15 mouse cellular contexts compared by ENCODE assay signal in the genomic region with DNA sequence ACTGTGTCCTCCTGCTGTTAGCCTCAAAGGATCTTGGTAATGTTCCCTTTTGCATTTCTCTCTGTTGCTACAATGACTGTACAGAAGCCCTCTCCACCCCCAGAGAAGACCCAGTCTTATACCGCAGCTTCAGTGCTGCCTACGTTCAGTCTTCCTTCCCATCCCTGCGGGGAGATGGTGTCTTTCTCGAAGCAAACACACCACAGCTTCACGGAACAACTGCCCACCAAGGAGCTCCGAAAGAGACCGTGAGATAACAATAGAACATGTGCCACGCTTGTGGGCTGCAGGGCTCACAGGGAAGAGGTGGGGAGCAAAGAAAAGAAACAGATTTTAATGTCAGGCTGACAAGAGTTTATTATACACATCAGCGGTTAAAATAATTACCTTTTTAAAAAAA. TPM values are rescaled to one million over a fixed set of nuclear protein-coding genes. Genes with fewer than 3 reads are reported as not detected.
DNase-seq lines count a peak whose midpoint lies in the region; ATAC-seq and TF ChIP-seq lines count a peak whose summit lies in the region.
"Had no signal": no experiment of that assay in that cellular context is flagged by ENCODE, and none has a peak within 500 bp of the region (broad histone marks: within the 10 kb centered on the region; RNA-seq: fewer than 3 reads in every experiment).

No protein-coding gene starts in this region.

- no peak for ATAC-seq in hindbrain, embryonic 15.5 days (ENCODE audit: low FRiP score, low read depth)
- no peak for ATAC-seq in midbrain, postnatal 0 days (ENCODE audit: low FRiP score)
- ATAC-seq: intestine, embryonic 15.5 days; Patski had no signal

- WGBS in hindbrain, embryonic 15.5 days: 25% methylated on average over 9 of the region's 9 CpGs
- WGBS in midbrain, postnatal 0 days: 38% methylated on average over 9 of the region's 9 CpGs

- no peak for TF ChIP-seq CTCF in midbrain, postnatal 0 days (IDR thresholded peaks at IDR 0.05)

- DNase-seq in layer of hippocampus, postnatal 10 days (ENCODE audit: low spot score in 2 of 2): peak; percentile 14 to 33
- DNase-seq in layer of hippocampus, adult 8-10 months (ENCODE audit: low spot score in 2 of 2): no peak
- DNase-seq in brain, adult 2 months (ENCODE audit: low read depth, low spot score): peak; percentile 84
- no peak for DNase-seq in midbrain, postnatal 0 days (ENCODE audit: low spot score)
- no peak for DNase-seq in cerebellum, adult 9-11 months
- no peak for DNase-seq in cerebellum, postnatal 14 days
- no peak for DNase-seq in spleen, postnatal 10 days (ENCODE audit: low spot score in 2 of 2)
- DNase-seq: adrenal gland, postnatal 36 days; cerebellum, adult 8-10 months had no signal

- H3K4me3 ChIP-seq in hindbrain, embryonic 15.5 days: no peak overlapping the region
- H3K4me3 ChIP-seq in midbrain, postnatal 0 days (ENCODE audit: low read depth, low read length): no peak overlapping the region
- H3K4me3 ChIP-seq: embryonic facial prominence, embryonic 12.5 days; heart, embryonic 15.5 days; intestine, embryonic 15.5 days; liver, embryonic 15.5 days had no signal

- H3K27me3 ChIP-seq in hindbrain, embryonic 15.5 days: no peaks in the 10 kb centered on the region
- no peaks in the 10 kb centered on the region for H3K27me3 ChIP-seq in midbrain, postnatal 0 days (ENCODE audit: insufficient read depth, low read length)
- H3K27me3 ChIP-seq: embryonic facial prominence, embryonic 12.5 days; heart, embryonic 15.5 days; intestine, embryonic 15.5 days; liver, embryonic 15.5 days; Patski had no signal

- H3K9ac ChIP-seq in hindbrain, embryonic 15.5 days: no peak overlapping the region; the same call in 1 of the 2 replicates
- no peak overlapping the region for H3K9ac ChIP-seq in midbrain, postnatal 0 days (replicated peaks; ENCODE audit: low read length, poor library complexity, severe bottlenecking)
- H3K9ac ChIP-seq: embryonic facial prominence, embryonic 12.5 days; heart, embryonic 15.5 days; intestine, embryonic 15.5 days; liver, embryonic 15.5 days had no signal

- peaks cover 6% of the 10 kb centered on the region; the same call in 1 of the 2 replicates for H3K4me1 ChIP-seq in hindbrain, embryonic 15.5 days (replicated peaks)
- no peaks in the 10 kb centered on the region for H3K4me1 ChIP-seq in midbrain, postnatal 0 days (ENCODE audit: insufficient read depth, low read length)
- H3K4me1 ChIP-seq: intestine, embryonic 15.5 days; liver, embryonic 15.5 days had no signal

- no peak overlapping the region for H3K4me2 ChIP-seq in hindbrain, embryonic 15.5 days
- no peak overlapping the region for H3K4me2 ChIP-seq in midbrain, postnatal 0 days (ENCODE audit: low read depth, low read length, poor library complexity, severe bottlenecking)
- H3K4me2 ChIP-seq: embryonic facial prominence, embryonic 12.5 days; heart, embryonic 15.5 days; intestine, embryonic 15.5 days; liver, embryonic 15.5 days had no signal

- no peaks in the 10 kb centered on the region for H3K36me3 ChIP-seq in hindbrain, embryonic 15.5 days
- no peaks in the 10 kb centered on the region for H3K36me3 ChIP-seq in midbrain, postnatal 0 days (ENCODE audit: insufficient read depth, low read length)
- H3K36me3 ChIP-seq: embryonic facial prominence, embryonic 12.5 days; heart, embryonic 15.5 days; intestine, embryonic 15.5 days; liver, embryonic 15.5 days had no signal

- H3K9me3 ChIP-seq in hindbrain, embryonic 15.5 days: no peaks in the 10 kb centered on the region
- H3K9me3 ChIP-seq in midbrain, postnatal 0 days (ENCODE audit: low read length): no peaks in the 10 kb centered on the region
- H3K9me3 ChIP-seq: embryonic facial prominence, embryonic 12.5 days; heart, embryonic 15.5 days; intestine, embryonic 15.5 days; liver, embryonic 15.5 days had no signal

- H3K27ac ChIP-seq in hindbrain, embryonic 15.5 days (replicated peaks): peak overlapping the region; percentile 70
- H3K27ac ChIP-seq in midbrain, postnatal 0 days (ENCODE audit: low read depth, low read length): peak overlapping the region; percentile 57; the same call in 1 of the 2 replicates
- H3K27ac ChIP-seq: embryonic facial prominence, embryonic 12.5 days; heart, embryonic 15.5 days; intestine, embryonic 15.5 days; liver, embryonic 15.5 days had no signal

RNA-seq across cellular contexts. Expression of a gene that starts 46.7 kb away (rescaled TPM):
- total RNA-seq in layer of hippocampus, postnatal 10 days (2021): 100 to 1,000 TPM; 315 to 338 TPM
- total RNA-seq in layer of hippocampus, adult 8-10 months (2022): 100 to 1,000 TPM; 343 to 388 (median 379) TPM
- 37.7 and 45.7 TPM in 2 replicates for polyA plus RNA-seq in hindbrain, embryonic 15.5 days (2015; fragmentation: Nextera tagmentation; extraction: Ambion mirVana)
- total RNA-seq in midbrain, postnatal 0 days (2014; rRNA removed): 61.0 and 71.8 TPM in 2 replicates
- polyA plus RNA-seq in midbrain, postnatal 0 days (2015; fragmentation: Nextera tagmentation; extraction: Ambion mirVana): 56.5 and 64.5 TPM in 2 replicates

Comparison
In these comparisons a context has a peak if more than half of its experiments do, and no peak if none do; other contexts are left out.
1. DNase-seq: peak in layer of hippocampus, postnatal 10 days (2 of 2) and brain, adult 2 months (single experiment); none in layer of hippocampus, adult 8-10 months (0 of 2), midbrain, postnatal 0 days (single experiment), cerebellum, adult 9-11 months (single experiment), cerebellum, postnatal 14 days (0 of 2) and spleen, postnatal 10 days (0 of 2).